Comparison of ENCODE assay signal across 9 mouse cellular contexts in genomic region chr8:125756391-125757105, GRCm38 (mm10). TPM values are rescaled to one million over a fixed set of nuclear protein-coding genes. Genes with fewer than 3 reads are reported as not detected.
DNase-seq lines count a peak whose midpoint lies in the region; ATAC-seq and TF ChIP-seq lines count a peak whose summit lies in the region.
"Had no signal": no experiment of that assay in that cellular context is flagged by ENCODE, and none has a peak within 500 bp of the region (broad histone marks: within the 10 kb centered on the region; RNA-seq: fewer than 3 reads in every experiment).

No protein-coding gene starts in this region.

- no peak overlapping the region for H3K4me2 ChIP-seq in hindbrain, embryonic 11.5 days (replicated peaks; ENCODE audit: low read depth, low read length)
- H3K4me2 ChIP-seq in forebrain, embryonic 16.5 days (ENCODE audit: low read length), result no peak overlapping the region
- H3K4me2 ChIP-seq in limb, embryonic 14.5 days (replicated peaks; ENCODE audit: low read depth, low read length, severe bottlenecking), result no peak overlapping the region

- no peak overlapping the region for H3K4me3 ChIP-seq in hindbrain, embryonic 10.5 days
- H3K4me3 ChIP-seq in hindbrain, embryonic 11.5 days (ENCODE audit: low read depth, low read length), result no peak overlapping the region
- no peak overlapping the region for H3K4me3 ChIP-seq in forebrain, embryonic 16.5 days (replicated peaks; ENCODE audit: low read length)
- H3K4me3 ChIP-seq in limb, embryonic 14.5 days (replicated peaks; ENCODE audit: low read length), result no peak overlapping the region
- H3K4me3 ChIP-seq: erythroblast, embryonic 14.5 days had no signal

- ATAC-seq in hindbrain, embryonic 11.5 days (ENCODE audit: low FRiP score), result no peak
- ATAC-seq in forebrain, embryonic 16.5 days, result peak; percentile 78
- ATAC-seq in limb, embryonic 14.5 days (ENCODE audit: low FRiP score, low read depth), result no peak
- ATAC-seq in activated CD4-positive, CD25-positive, alpha-beta regulatory T cell, adult 4 months, result no peak
- ATAC-seq in erythroblast, adult 5-6 weeks (replicated peaks; ENCODE audit: low FRiP score, poor library complexity, severe bottlenecking), result no peak

- no peaks in the 10 kb centered on the region for H3K36me3 ChIP-seq in hindbrain, embryonic 10.5 days
- H3K36me3 ChIP-seq in hindbrain, embryonic 11.5 days (ENCODE audit: control insufficient read depth, insufficient read depth, low read length), result no peaks in the 10 kb centered on the region
- H3K36me3 ChIP-seq in forebrain, embryonic 16.5 days (ENCODE audit: control insufficient read depth, insufficient read depth), result peaks cover 8% of the 10 kb centered on the region
- H3K36me3 ChIP-seq in limb, embryonic 14.5 days (ENCODE audit: control insufficient read depth, insufficient read depth, low read length), result no peaks in the 10 kb centered on the region

- peak overlapping the region; percentile 51 for H3K27ac ChIP-seq in hindbrain, embryonic 10.5 days
- no peak overlapping the region for H3K27ac ChIP-seq in hindbrain, embryonic 11.5 days (ENCODE audit: low read depth, low read length)
- H3K27ac ChIP-seq in forebrain, embryonic 16.5 days (ENCODE audit: low read length), result peak overlapping the region; percentile 41; the same call in 1 of the 2 replicates
- peak overlapping the region; percentile 1; the same call in 1 of the 2 replicates for H3K27ac ChIP-seq in limb, embryonic 14.5 days (replicated peaks; ENCODE audit: low read depth, low read length)

- peaks cover 16% of the 10 kb centered on the region for H3K4me1 ChIP-seq in hindbrain, embryonic 10.5 days (replicated peaks)
- H3K4me1 ChIP-seq in hindbrain, embryonic 11.5 days (replicated peaks; ENCODE audit: control insufficient read depth, insufficient read depth, low read length), result 0 out of 2 replicates have a peak, but pooled peaks cover under 1% of the 10 kb centered on the region
- peaks cover 14% of the 10 kb centered on the region for H3K4me1 ChIP-seq in forebrain, embryonic 16.5 days (replicated peaks; ENCODE audit: control insufficient read depth, insufficient read depth, low read length)
- H3K4me1 ChIP-seq in limb, embryonic 14.5 days (ENCODE audit: control insufficient read depth, insufficient read depth, low read length), result peaks cover 11% of the 10 kb centered on the region

- H3K27me3 ChIP-seq in hindbrain, embryonic 10.5 days (ENCODE audit: insufficient read depth, poor library complexity, severe bottlenecking), result no peaks in the 10 kb centered on the region
- H3K27me3 ChIP-seq in hindbrain, embryonic 11.5 days (ENCODE audit: control insufficient read depth, insufficient read depth, low read length), result no peaks in the 10 kb centered on the region
- H3K27me3 ChIP-seq in forebrain, embryonic 16.5 days (replicated peaks; ENCODE audit: control insufficient read depth, insufficient read depth, low read length), result no peaks in the 10 kb centered on the region
- H3K27me3 ChIP-seq in limb, embryonic 14.5 days (ENCODE audit: control insufficient read depth, insufficient read depth, low read length), result no peaks in the 10 kb centered on the region

- 67% methylated on average over 9 of the region's 9 CpGs for WGBS in hindbrain, embryonic 10.5 days
- 60% methylated on average over 9 of the region's 9 CpGs for WGBS in hindbrain, embryonic 11.5 days
- WGBS in forebrain, embryonic 16.5 days, result 35% methylated on average over 9 of the region's 9 CpGs
- 26% methylated on average over 9 of the region's 9 CpGs for WGBS in limb, embryonic 14.5 days

- no peak for DNase-seq in hindbrain, embryonic 10.5 days (ENCODE audit: low spot score)
- DNase-seq in hindbrain, embryonic 11.5 days (ENCODE audit: low spot score), result no peak
- peak; percentile 82 for DNase-seq in brain, adult 2 months (ENCODE audit: low read depth, low spot score)
- no peak for DNase-seq in limb, embryonic 14.5 days (ENCODE audit: low spot score)
- DNase-seq in embryo, embryonic 10.5 days (ENCODE audit: low spot score), result no peak

- H3K9me3 ChIP-seq in hindbrain, embryonic 10.5 days, result no peaks in the 10 kb centered on the region
- H3K9me3 ChIP-seq in hindbrain, embryonic 11.5 days (ENCODE audit: control insufficient read depth, low read length), result no peaks in the 10 kb centered on the region
- no peaks in the 10 kb centered on the region for H3K9me3 ChIP-seq in forebrain, embryonic 16.5 days (ENCODE audit: control insufficient read depth, low read length)
- H3K9me3 ChIP-seq in limb, embryonic 14.5 days (ENCODE audit: control insufficient read depth, low read length), result no peaks in the 10 kb centered on the region

- H3K9ac ChIP-seq in hindbrain, embryonic 11.5 days (ENCODE audit: low read depth, low read length), result no peak overlapping the region
- H3K9ac ChIP-seq in forebrain, embryonic 16.5 days (replicated peaks; ENCODE audit: low read depth, low read length), result no peak overlapping the region
- H3K9ac ChIP-seq in limb, embryonic 14.5 days (ENCODE audit: low read depth, low read length, severe bottlenecking), result 0 out of 2 replicates have a peak overlapping the region, but pooled peaks have one; percentile 28

- TF ChIP-seq POLR2A in limb, embryonic 14.5 days (IDR thresholded peaks at IDR 0.05; ENCODE audit: borderline replicate concordance, extremely low read depth, insufficient read depth, insufficient read length), result no peak

RNA-seq across cellular contexts. Expression of gene Ntpcr, which starts 26.8 kb away (rescaled TPM):
- polyA plus RNA-seq in hindbrain, embryonic 10.5 days (2016; fragmentation: Nextera tagmentation; extraction: Ambion mirVana), result 15.9 and 18.8 TPM in 2 replicates
- 21.1 and 21.5 TPM in 2 replicates for polyA plus RNA-seq in hindbrain, embryonic 11.5 days (2014; fragmentation: Nextera tagmentation; extraction: Ambion mirVana)
- polyA plus RNA-seq in forebrain, embryonic 16.5 days (2015; fragmentation: Nextera tagmentation; extraction: Ambion mirVana), result 26.9 and 30.1 TPM in 2 replicates
- 39.0 TPM in 2 replicates for polyA plus RNA-seq in limb, embryonic 14.5 days (2012; rRNA removed)
- 39.7 and 45.3 TPM in 2 replicates for polyA plus RNA-seq in limb, embryonic 14.5 days (2014; fragmentation: Nextera tagmentation; extraction: Ambion mirVana)
- polyA plus RNA-seq in activated CD4-positive, CD25-positive, alpha-beta regulatory T cell, adult 4 months (2017; shearing (Covaris generic)), result 10 to 100 TPM; 31.1 to 34.3 TPM
- 4.2 and 14.2 TPM in 2 replicates for total RNA-seq in erythroblast, adult 5-6 weeks (2015; ENCODE audit: low replicate concordance)
- 3.2 and 10.7 TPM in 2 replicates for total RNA-seq in erythroblast, adult 5-6 weeks (2017; ENCODE audit: low replicate concordance)
